Mouse (Mus musculus): ENCODE measurements at regions not wholly inside any gene's neighbourhood (a gene's known extent, or its start where the extent isn't known, plus 50 kb on each side); places are given as distances from the start of the nearest gene placed in this dataset.

DNA sequence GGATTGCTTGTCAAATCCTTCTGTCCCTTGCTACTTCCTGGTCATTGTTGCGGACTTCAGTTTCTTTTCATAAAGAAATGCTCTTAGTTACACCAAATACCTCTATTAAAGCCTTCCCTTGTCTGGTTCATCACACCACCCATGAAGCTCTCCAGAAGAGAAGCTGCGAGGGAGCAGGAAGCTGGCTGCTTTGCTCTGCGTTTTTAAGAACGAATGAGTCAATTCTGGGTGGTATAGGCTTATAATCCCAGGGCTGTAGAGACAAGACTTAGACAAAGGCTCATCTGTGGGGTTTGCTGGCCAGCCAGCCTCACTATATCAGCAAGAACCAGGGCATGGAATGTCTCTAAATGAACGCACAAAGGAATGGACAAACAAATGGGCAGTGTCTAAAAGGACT lies 124.4 kb downstream of the Maf start:
- 74% methylated on average over 5 of the region's 5 CpGs for WGBS (ENCODE audit: insufficient replicate concordance)

DNA sequence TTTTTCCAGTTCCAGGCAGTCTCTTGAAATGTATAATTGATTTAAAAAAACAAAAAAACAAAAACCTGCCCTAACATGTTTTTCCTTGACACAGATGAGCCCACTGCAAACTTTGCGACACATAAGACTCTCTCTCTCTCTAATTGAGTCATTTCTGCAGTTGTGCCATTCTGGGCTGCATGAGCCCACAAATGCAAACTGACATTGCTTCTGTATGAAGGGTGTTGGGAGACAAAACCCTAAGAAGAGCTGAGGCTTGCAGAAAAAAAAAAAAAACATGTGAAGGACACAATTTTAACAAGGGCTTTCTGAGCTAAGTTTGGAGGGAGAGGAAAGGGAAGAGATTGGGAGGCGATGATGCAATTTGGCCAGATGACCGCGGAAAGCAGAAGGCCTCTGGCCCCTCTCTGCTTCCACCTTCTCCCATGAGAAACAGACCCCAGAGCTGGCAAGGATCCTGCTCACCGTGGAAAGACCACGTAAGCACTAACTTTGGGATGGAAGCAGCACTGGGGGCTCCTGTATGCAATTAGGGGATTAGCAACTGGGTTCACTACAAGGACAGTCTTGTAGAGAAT lies 125.6 kb downstream of the Maf start:
- Histone ChIP-seq H3K4me2 (ENCODE audit: low read depth, low read length) (no peak overlapping the region), H3K9ac (replicated peaks) (no peak overlapping the region), H3K36me3 (replicated peaks; ENCODE audit: insufficient read depth, low read length) (no peaks in the 10 kb centered on the region), H3K27ac (ENCODE audit: low read depth) (no peak overlapping the region), H3K9me3 (ENCODE audit: low read length) (no peaks in the 10 kb centered on the region), H3K4me3 (ENCODE audit: low read depth, low read length) (no peak overlapping the region), H3K27me3 (ENCODE audit: insufficient read depth, low read length) (no peaks in the 10 kb centered on the region), H3K4me1 (ENCODE audit: insufficient read depth) (no peaks in the 10 kb centered on the region)
- DNase-seq (peak; percentile 30), ATAC-seq (no peak)
- 52% methylated on average over 6 of the region's 6 CpGs for WGBS (ENCODE audit: insufficient replicate concordance)
- TF ChIP-seq CTCF (IDR thresholded peaks at IDR 0.05; ENCODE audit: low read depth) (no peak), EP300 (IDR thresholded peaks at IDR 0.05; ENCODE audit: low read depth) (0 out of 2 replicates have a peak, but pooled peaks have one; percentile 29)

More for the DNA sequence above, 124.4 kb downstream of the Maf start:
- Histone ChIP-seq H3K36me3 (replicated peaks; ENCODE audit: insufficient read depth, low read length) (no peaks in the 10 kb centered on the region), H3K4me2 (ENCODE audit: low read depth, low read length) (no peak overlapping the region), H3K4me3 (ENCODE audit: low read depth, low read length) (no peak overlapping the region), H3K4me1 (ENCODE audit: insufficient read depth) (no peaks in the 10 kb centered on the region), H3K9me3 (ENCODE audit: low read length) (no peaks in the 10 kb centered on the region), H3K9ac (replicated peaks) (no peak overlapping the region), H3K27ac (ENCODE audit: low read depth) (no peak overlapping the region), H3K27me3 (ENCODE audit: insufficient read depth, low read length) (no peaks in the 10 kb centered on the region)
- TF ChIP-seq CTCF (IDR thresholded peaks at IDR 0.05; ENCODE audit: low read depth) (no peak), EP300 (IDR thresholded peaks at IDR 0.05; ENCODE audit: low read depth) (no peak)
- DNase-seq (no peak), ATAC-seq (no peak)

DNA sequence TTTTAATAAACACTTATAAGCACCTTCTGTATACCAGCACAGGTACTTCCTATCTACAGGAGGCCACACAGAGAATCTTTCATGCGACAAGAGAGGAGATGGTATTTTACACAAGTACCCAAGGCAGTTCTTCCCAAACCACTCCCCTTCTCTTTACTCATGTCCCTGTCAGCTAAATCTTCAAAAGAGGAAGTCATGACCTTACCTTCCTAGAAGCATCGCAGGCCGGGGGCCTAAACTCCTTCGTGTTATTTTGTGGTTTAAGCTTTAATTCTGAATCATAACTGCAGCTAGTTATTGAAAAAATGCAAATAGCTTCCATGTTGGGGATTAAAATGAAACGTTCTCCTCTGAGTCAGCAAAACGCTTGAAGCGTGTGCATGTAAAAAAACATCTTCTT lies 139.2 kb downstream of the Maf start:
- H3K27me3 ChIP-seq (ENCODE audit: insufficient read depth, low read length), result no peaks in the 10 kb centered on the region
- H3K36me3 ChIP-seq (replicated peaks; ENCODE audit: insufficient read depth, low read length), result no peaks in the 10 kb centered on the region
- DNase-seq (no peak), ATAC-seq (no peak)
- no peak overlapping the region for H3K9ac ChIP-seq (replicated peaks)
- H3K4me1 ChIP-seq (ENCODE audit: insufficient read depth), result no peaks in the 10 kb centered on the region
- H3K27ac ChIP-seq (ENCODE audit: low read depth), result no peak overlapping the region
- no peak overlapping the region for H3K4me3 ChIP-seq (ENCODE audit: low read depth, low read length)
- H3K9me3 ChIP-seq (ENCODE audit: low read length), result no peaks in the 10 kb centered on the region
- H3K4me2 ChIP-seq (ENCODE audit: low read depth, low read length), result no peak overlapping the region
- no peak for TF ChIP-seq EP300 (IDR thresholded peaks at IDR 0.05; ENCODE audit: low read depth)
- no peak for TF ChIP-seq CTCF (IDR thresholded peaks at IDR 0.05; ENCODE audit: low read depth)
- 40% methylated on average over 7 of the region's 7 CpGs for WGBS (ENCODE audit: insufficient replicate concordance)

DNA sequence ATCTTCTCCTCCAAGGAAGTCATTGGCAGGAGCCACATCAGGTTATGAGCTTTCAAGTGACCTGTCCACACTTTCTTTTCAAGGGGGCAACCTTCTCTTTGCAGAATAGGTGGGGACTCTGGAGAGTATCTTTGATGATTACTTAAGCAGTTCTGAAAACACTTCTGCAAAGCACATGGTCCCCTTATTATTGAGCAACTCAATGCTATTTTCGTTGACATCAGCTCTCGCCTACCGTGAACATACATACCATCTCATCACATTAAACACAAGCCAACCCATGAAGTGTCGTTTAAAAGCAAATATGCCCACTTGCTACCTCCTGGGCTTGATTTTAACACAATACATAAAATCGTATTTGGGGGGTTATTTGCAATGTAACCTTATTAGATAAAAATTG lies 141.8 kb downstream of the Maf start:
- TF ChIP-seq EP300 (IDR thresholded peaks at IDR 0.05; ENCODE audit: low read depth), result no peak
- no peak for TF ChIP-seq CTCF (IDR thresholded peaks at IDR 0.05; ENCODE audit: low read depth)
- DNase-seq (no peak), ATAC-seq (no peak)
- Histone ChIP-seq H3K4me1 (ENCODE audit: insufficient read depth) (peaks cover 11% of the 10 kb centered on the region), H3K9me3 (ENCODE audit: low read length) (no peaks in the 10 kb centered on the region), H3K27me3 (ENCODE audit: insufficient read depth, low read length) (no peaks in the 10 kb centered on the region), H3K4me3 (ENCODE audit: low read depth, low read length) (no peak overlapping the region), H3K4me2 (ENCODE audit: low read depth, low read length) (no peak overlapping the region), H3K9ac (replicated peaks) (no peak overlapping the region), H3K27ac (ENCODE audit: low read depth) (no peak overlapping the region), H3K36me3 (replicated peaks; ENCODE audit: insufficient read depth, low read length) (no peaks in the 10 kb centered on the region)
- WGBS (ENCODE audit: insufficient replicate concordance), result 68% methylated on average over 5 of the region's 5 CpGs

DNA sequence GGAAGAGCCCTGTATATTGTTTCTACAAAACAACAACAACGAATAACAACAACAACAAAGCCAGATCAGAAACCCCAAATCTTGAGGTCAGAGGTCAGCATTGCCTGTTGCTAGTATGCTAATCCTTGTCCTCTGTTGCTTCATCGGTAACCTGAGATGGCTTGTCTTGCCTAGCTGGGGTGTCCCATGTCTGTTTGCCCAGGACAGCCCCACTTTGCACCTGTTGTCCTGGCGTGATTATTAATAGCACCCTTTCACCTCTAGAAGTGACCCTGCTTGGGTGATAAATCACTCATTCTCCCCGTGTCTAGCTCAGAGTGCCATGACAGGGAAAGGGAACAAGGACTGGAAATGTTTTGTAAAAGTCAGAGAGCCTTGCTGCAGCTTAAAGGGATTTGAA lies 145.2 kb downstream of the Maf start:
- no peak for TF ChIP-seq EP300 (IDR thresholded peaks at IDR 0.05; ENCODE audit: low read depth)
- TF ChIP-seq CTCF (IDR thresholded peaks at IDR 0.05; ENCODE audit: low read depth), result no peak
- 34% methylated on average over 4 of the region's 4 CpGs for WGBS (ENCODE audit: insufficient replicate concordance)
- ATAC-seq, result no peak

DNA sequence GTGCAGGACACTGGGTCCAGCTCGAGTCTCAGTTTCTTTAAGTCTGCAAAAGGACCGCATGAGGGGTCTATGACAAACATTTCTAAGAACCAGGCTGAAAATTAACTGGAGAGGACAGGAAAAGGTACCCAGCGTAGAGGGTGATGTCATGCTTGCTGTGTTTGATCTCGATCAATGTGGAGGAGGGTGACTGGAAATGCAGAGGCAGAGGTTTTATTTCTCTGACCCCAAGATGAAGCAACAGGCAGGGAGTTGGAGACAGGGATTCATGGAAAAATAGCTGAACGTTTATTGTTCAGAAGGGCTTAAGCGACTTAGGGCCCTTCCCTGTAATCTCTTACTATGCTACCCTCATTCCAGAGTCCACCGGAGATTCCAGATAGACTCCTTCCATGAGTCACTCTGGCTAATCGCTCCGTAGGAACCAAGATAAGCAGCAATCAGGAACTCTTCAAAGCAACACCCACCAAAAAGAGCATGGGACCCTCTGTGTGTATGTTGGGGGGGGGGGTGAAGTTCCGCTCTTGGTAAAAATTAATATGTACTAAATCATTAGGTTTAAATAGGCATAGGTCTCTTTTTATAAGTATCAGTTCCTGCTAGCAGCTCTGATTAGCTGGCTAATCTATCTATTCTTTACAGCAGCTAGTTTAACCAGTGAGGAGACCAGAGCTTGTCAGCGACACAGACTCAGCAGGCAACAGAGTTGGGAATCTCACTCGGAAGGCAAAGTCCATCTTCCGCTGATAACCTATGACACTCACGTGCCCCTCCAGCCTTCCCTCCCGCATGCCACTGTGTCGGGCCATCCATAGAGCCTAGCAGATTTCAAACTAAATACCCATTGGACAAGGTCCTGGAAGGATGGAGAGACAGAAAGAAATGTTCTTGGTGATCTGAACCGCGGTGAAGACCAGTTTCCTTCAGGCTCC lies 146.3 kb downstream of the Maf start:
- Histone ChIP-seq H3K4me3 (ENCODE audit: low read depth, low read length) (no peak overlapping the region), H3K9ac (replicated peaks) (no peak overlapping the region), H3K27ac (ENCODE audit: low read depth) (no peak overlapping the region), H3K27me3 (ENCODE audit: insufficient read depth, low read length) (no peaks in the 10 kb centered on the region), H3K4me2 (ENCODE audit: low read depth, low read length) (peak overlapping the region; percentile 46; the same call in 1 of the 2 replicates), H3K36me3 (replicated peaks; ENCODE audit: insufficient read depth, low read length) (no peaks in the 10 kb centered on the region), H3K9me3 (ENCODE audit: low read length) (no peaks in the 10 kb centered on the region), H3K4me1 (ENCODE audit: insufficient read depth) (peaks cover 11% of the 10 kb centered on the region)
- peak; percentile 73 for ATAC-seq
- TF ChIP-seq CTCF (IDR thresholded peaks at IDR 0.05; ENCODE audit: low read depth) (no peak), EP300 (IDR thresholded peaks at IDR 0.05; ENCODE audit: low read depth) (no peak)
- peak; percentile 22 for DNase-seq
- WGBS (ENCODE audit: insufficient replicate concordance), result 58% methylated on average over 18 of the region's 18 CpGs

More for the DNA sequence above, 145.2 kb downstream of the Maf start:
- Histone ChIP-seq H3K4me3 (ENCODE audit: low read depth, low read length) (no peak overlapping the region), H3K36me3 (replicated peaks; ENCODE audit: insufficient read depth, low read length) (no peaks in the 10 kb centered on the region), H3K4me2 (ENCODE audit: low read depth, low read length) (no peak overlapping the region), H3K27me3 (ENCODE audit: insufficient read depth, low read length) (no peaks in the 10 kb centered on the region), H3K4me1 (ENCODE audit: insufficient read depth) (peaks cover 11% of the 10 kb centered on the region), H3K9ac (replicated peaks) (no peak overlapping the region), H3K27ac (ENCODE audit: low read depth) (no peak overlapping the region), H3K9me3 (ENCODE audit: low read length) (no peaks in the 10 kb centered on the region)
- no peak for DNase-seq

Data from liver, postnatal 0 days (tissue).